Mouse (Mus musculus) CH12.LX (cell line): Measurements from ENCODE around the gene Pcgf5. TPM values are rescaled to one million over a fixed set of nuclear protein-coding genes. Genes with fewer than 3 reads are reported as not detected.

ENCODE experiments used
- DNase-seq: peaks from one replicate; pipeline ENCODE4 v3.0.0-alpha.2; 2013; ENCODE audit errors: extremely low read depth
- H3K27ac ChIP-seq: 2 replicates; pipeline ENCODE4 v1.5.1; 2012; ENCODE audit warnings: low read depth, mild to moderate bottlenecking, control low read depth, moderate library complexity; ENCODE audit not compliant: insufficient read depth
- H3K27me3 ChIP-seq: replicated peaks from 2 replicates; pipeline ENCODE3; 2012; ENCODE audit warnings: inconsistent platforms
- H3K36me3 ChIP-seq, 2 experiments: replicated peaks in 1 of 2; 2 replicates each; pipeline versions ENCODE3 to v1.6.1; 2012; ENCODE audit warnings: inconsistent platforms in 1 of 2, low read length in 1 of 2, mild to moderate bottlenecking in 1 of 2, mixed read lengths in 1 of 2, moderate library complexity in 1 of 2; ENCODE audit not compliant: control insufficient read depth in 1 of 2, insufficient read depth in 1 of 2
- H3K4me1 ChIP-seq, 2 experiments: 2 replicates each; pipeline ENCODE4 v1.6.1; 2012; ENCODE audit warnings: inconsistent platforms in 1 of 2, moderate library complexity in 1 of 2; ENCODE audit not compliant: insufficient read depth in 2 of 2, control insufficient read depth in 1 of 2
- H3K4me2 ChIP-seq: 2 replicates; pipeline ENCODE4 v1.6.1; 2012; ENCODE audit warnings: low read depth, mild to moderate bottlenecking, control low read depth; ENCODE audit not compliant: poor library complexity, insufficient read depth, severe bottlenecking
- H3K4me3 ChIP-seq, 3 experiments: fragments of 150-350 bp in 1 of 3; sonication (generic) in 1 of 3; replicated peaks in 1 of 3; 2 replicates each; pipeline versions ENCODE3 to v1.5.1; 2011 to 2012; ENCODE audit warnings: low read depth in 2 of 3, low read length in 2 of 3, mild to moderate bottlenecking in 2 of 3, moderate library complexity in 2 of 3, control low read depth in 1 of 3, improper control_type of control experiment in 1 of 3, inconsistent platforms in 1 of 3, mixed read lengths in 1 of 3; ENCODE audit not compliant: poor library complexity in 1 of 3
- H3K79me2 ChIP-seq: replicated peaks from 2 replicates; pipeline ENCODE4 v1.6.1; 2012; ENCODE audit warnings: mild to moderate bottlenecking, moderate library complexity; ENCODE audit not compliant: control insufficient read depth, poor library complexity, insufficient read depth, severe bottlenecking; ENCODE audit errors: extremely low read depth
- H3K9ac ChIP-seq: 2 replicates; pipeline ENCODE4 v1.6.1; 2012; ENCODE audit warnings: low read depth, mild to moderate bottlenecking, control low read depth, moderate library complexity; ENCODE audit not compliant: insufficient read depth
- H3K9me3 ChIP-seq: replicated peaks from 2 replicates; pipeline ENCODE3; 2012; ENCODE audit warnings: low read length, inconsistent platforms, mixed read lengths
- BHLHE40 ChIP-seq: IDR thresholded peaks from 2 replicates; pipeline ENCODE4 v1.6.1; 2011; ENCODE audit warnings: mild to moderate bottlenecking, low read depth, low read length, improper control_type of control experiment
- CHD1 ChIP-seq: IDR thresholded peaks from 2 replicates; pipeline ENCODE4 v1.6.1; 2012; ENCODE audit warnings: low read depth, low read length, improper control_type of control experiment, inconsistent platforms
- CHD2 ChIP-seq: IDR thresholded peaks from 2 replicates; pipeline ENCODE4 v1.6.1; 2011; ENCODE audit warnings: low read length, improper control_type of control experiment
- ELF1 ChIP-seq: IDR thresholded peaks from 2 replicates; pipeline ENCODE4 v1.6.1; 2014; ENCODE audit warnings: low read depth, mild to moderate bottlenecking, inconsistent platforms, low read length, improper control_type of control experiment
- EP300 ChIP-seq: IDR thresholded peaks from 2 replicates; pipeline ENCODE4 v1.6.1; 2011; ENCODE audit warnings: low read length, improper control_type of control experiment
- ETS1 ChIP-seq: conservative IDR thresholded peaks from 2 replicates; pipeline ENCODE4 v1.6.1; 2012; ENCODE audit warnings: low read depth, mild to moderate bottlenecking, inconsistent platforms, low read length, improper control_type of control experiment, moderate library complexity
- GABPA ChIP-seq: IDR thresholded peaks from 2 replicates; pipeline ENCODE4 v1.6.1; 2012; ENCODE audit warnings: low read depth, low read length, improper control_type of control experiment, inconsistent platforms; ENCODE audit not compliant: insufficient replicate concordance
- JUN ChIP-seq: IDR thresholded peaks from 2 replicates; pipeline ENCODE4 v1.6.1; 2011; ENCODE audit warnings: low read depth, mild to moderate bottlenecking, low read length, improper control_type of control experiment, moderate library complexity; ENCODE audit not compliant: insufficient read depth
- JUND ChIP-seq: conservative IDR thresholded peaks from 2 replicates; pipeline ENCODE4 v1.6.1; 2011; ENCODE audit warnings: low read depth, low read length, improper control_type of control experiment
- MAFK ChIP-seq: IDR thresholded peaks from 2 replicates; pipeline ENCODE4 v1.6.1; 2011; ENCODE audit warnings: low read length, improper control_type of control experiment; ENCODE audit not compliant: insufficient replicate concordance
- MAZ ChIP-seq: IDR thresholded peaks from 2 replicates; pipeline ENCODE4 v1.6.1; 2012; ENCODE audit warnings: low read depth, mild to moderate bottlenecking, inconsistent platforms, low read length, improper control_type of control experiment, moderate library complexity
- MEF2A ChIP-seq: IDR thresholded peaks from 2 replicates; pipeline ENCODE4 v1.6.1; 2014; ENCODE audit warnings: low read depth, mild to moderate bottlenecking, inconsistent platforms, low read length, improper control_type of control experiment, borderline replicate concordance
- MXI1 ChIP-seq: IDR thresholded peaks from 2 replicates; pipeline ENCODE4 v1.6.1; 2011; ENCODE audit warnings: mild to moderate bottlenecking, low read depth, low read length, improper control_type of control experiment
- MYC ChIP-seq: IDR thresholded peaks from 2 replicates; pipeline ENCODE4 v1.6.1; 2011; ENCODE audit warnings: low read depth, mild to moderate bottlenecking, improper control_type of control experiment, low read length
- NELFE ChIP-seq: IDR thresholded peaks from 2 replicates; pipeline ENCODE4 v1.6.1; 2011; ENCODE audit warnings: low read depth, low read length, improper control_type of control experiment
- PAX5 ChIP-seq: IDR thresholded peaks from 2 replicates; pipeline ENCODE4 v1.6.1; 2012; ENCODE audit warnings: low read length, inconsistent platforms, mixed read lengths
- RAD21 ChIP-seq: IDR thresholded peaks from 2 replicates; pipeline ENCODE4 v1.6.1; 2011; ENCODE audit warnings: low read depth, mild to moderate bottlenecking, low read length, improper control_type of control experiment, moderate library complexity
- RCOR1 ChIP-seq: conservative IDR thresholded peaks from 2 replicates; pipeline ENCODE4 v1.6.1; 2012; ENCODE audit warnings: low read depth, mild to moderate bottlenecking, inconsistent platforms, low read length, improper control_type of control experiment
- SIN3A ChIP-seq: IDR thresholded peaks from 2 replicates; pipeline ENCODE4 v1.6.1; 2012; ENCODE audit warnings: low read length, improper control_type of control experiment, inconsistent platforms
- TCF12 ChIP-seq: IDR thresholded peaks from 2 replicates; pipeline ENCODE4 v1.6.1; 2014; ENCODE audit warnings: low read depth, mild to moderate bottlenecking, inconsistent platforms, low read length, improper control_type of control experiment
- UBTF ChIP-seq: IDR thresholded peaks from 2 replicates; pipeline ENCODE4 v1.6.1; 2012; ENCODE audit warnings: low read depth, mild to moderate bottlenecking, inconsistent platforms, low read length, improper control_type of control experiment, moderate library complexity
- USF1 ChIP-seq: IDR thresholded peaks from 2 replicates; pipeline ENCODE4 v1.6.1; 2014; ENCODE audit warnings: low read depth, mild to moderate bottlenecking, inconsistent platforms, low read length, improper control_type of control experiment
- ZKSCAN1 ChIP-seq: IDR thresholded peaks from 2 replicates; pipeline ENCODE4 v1.6.1; 2012; ENCODE audit warnings: low read depth, inconsistent platforms, low read length, improper control_type of control experiment, borderline replicate concordance
- ZMIZ1 ChIP-seq: IDR thresholded peaks from 2 replicates; pipeline ENCODE4 v1.6.1; 2012; ENCODE audit warnings: low read depth, mild to moderate bottlenecking, inconsistent platforms, low read length, improper control_type of control experiment
- dilution Hi-C: fragments of 300-500 bp; cut with MboI; formaldehyde crosslinking; loops from 2 replicates; pipeline ENCODE4 v1.14.3; 2020; ENCODE audit warnings: low sequenced_read_pairs; ENCODE audit not compliant: extremely low pct_unique_long_range_greater_than_20kb, extremely low pct_ligation_motif_present
- in situ Hi-C: fragments of 300-500 bp; cut with MboI; formaldehyde crosslinking; loops from 3 replicates; pipeline ENCODE4 v1.14.3; 2019; ENCODE audit warnings: low sequenced_read_pairs, low pct_ligation_motif_present, low pct_unique_long_range_greater_than_20kb, mixed read lengths
- polyA plus RNA-seq: library from polyadenylated mRNA; unstranded; fragments of >175 nt; gene quantifications from 2 replicates; pipeline ENCODE4 v1.2.1, GENCODE M21; 2012; ENCODE audit warnings: low read depth; ENCODE audit not compliant: insufficient read length
- total RNA-seq, 2 experiments: library from RNA; depleted of rRNA; stranded (reverse); fragments of 300-350 nt in 1 of 2; fragments of >200 nt in 1 of 2; gene quantifications; 2 replicates each; pipeline ENCODE4 v1.2.3; 2012 to 2014

The Pcgf5 gene
- total and polyA plus RNA-seq, 3 experiments = 17.4 to 28.9 (median 20.6) TPM

GRCm38 (mm10) chr19:36490911-36491310, 142.8 kb downstream of the Pcgf5 start:
- no peaks in the 10 kb centered on the region for H3K36me3 ChIP-seq
- TF ChIP-seq JUN = no peak
- TF ChIP-seq ETS1 = no peak
- no peak for TF ChIP-seq MEF2A
- TF ChIP-seq, all 38 proteins: peak for 0
- dilution Hi-C loops (no loop called here), in situ Hi-C loops (no loop called here)
- Histone ChIP-seq H3K9ac (no peak overlapping the region), H3K79me2 (no peaks in the 10 kb centered on the region), H3K4me1 (no peaks in the 10 kb centered on the region), H3K9me3 (peaks cover 6% of the 10 kb centered on the region), H3K4me2 (no peak overlapping the region), H3K4me3 (no peak overlapping the region), H3K27ac (no peak overlapping the region), H3K27me3 (no peaks in the 10 kb centered on the region)
- DNase-seq = no peak

GRCm38 (mm10) chr19:36495555-36495954, 147.4 kb downstream of the Pcgf5 start:
- no peak overlapping the region for H3K4me2 ChIP-seq
- H3K27me3 ChIP-seq = no peaks in the 10 kb centered on the region
- no peak overlapping the region for H3K9ac ChIP-seq
- H3K36me3 ChIP-seq = no peaks in the 10 kb centered on the region
- H3K4me3 ChIP-seq = no peak overlapping the region
- no peaks in the 10 kb centered on the region for H3K9me3 ChIP-seq
- DNase-seq = no peak
- TF ChIP-seq SIN3A (no peak), TCF12 (no peak), MYC (no peak), MAZ (no peak), GABPA (no peak)
- in situ Hi-C loops (no loop called here), dilution Hi-C loops (no loop called here)
- no peaks in the 10 kb centered on the region for H3K79me2 ChIP-seq
- no peaks in the 10 kb centered on the region for H3K4me1 ChIP-seq
- no peak overlapping the region for H3K27ac ChIP-seq

GRCm38 (mm10) chr19:36496532-36496931, 148.4 kb downstream of the Pcgf5 start:
- Histone ChIP-seq H3K9me3 (no peaks in the 10 kb centered on the region), H3K27ac (no peak overlapping the region), H3K36me3 (no peaks in the 10 kb centered on the region), H3K4me1 (no peaks in the 10 kb centered on the region), H3K79me2 (no peaks in the 10 kb centered on the region), H3K4me2 (no peak overlapping the region), H3K9ac (no peak overlapping the region), H3K27me3 (no peaks in the 10 kb centered on the region), H3K4me3 (no peak overlapping the region)
- no peak for DNase-seq
- in situ Hi-C loops = no loop called here
- dilution Hi-C loops = no loop called here
- no peak for TF ChIP-seq MAFK
- no peak for TF ChIP-seq UBTF
- no peak for TF ChIP-seq USF1
- no peak for TF ChIP-seq EP300
- TF ChIP-seq RCOR1 = no peak
- no peak for TF ChIP-seq MAZ
- no peak for TF ChIP-seq TCF12
- no peak for TF ChIP-seq RAD21
- TF ChIP-seq ELF1 = no peak
- no peak for TF ChIP-seq CHD2
- no peak for TF ChIP-seq JUN
- TF ChIP-seq ZMIZ1 = no peak
- TF ChIP-seq PAX5 = no peak
- no peak for TF ChIP-seq CHD1
- no peak for TF ChIP-seq JUND
- no peak for TF ChIP-seq ZKSCAN1
- TF ChIP-seq NELFE = no peak
- no peak for TF ChIP-seq MYC
- TF ChIP-seq BHLHE40 = no peak
- no peak for TF ChIP-seq MXI1
